Mouse (Mus musculus) heart, postnatal 10 days (tissue): ENCODE data around the gene Zpr1. TPM values are rescaled to one million over a fixed set of nuclear protein-coding genes. Genes with fewer than 3 reads are reported as not detected.
A peak's percentile ranks its signal among the peaks of the same experiment; 100 is the strongest.

Experiments
- DNase-seq, 2 experiments: peaks; one replicate each; pipeline ENCODE4 v3.0.0; 2021
- intact Hi-C: fragments of 180-260 bp; cut with DNase I; formaldehyde crosslinking; loops from one replicate; pipeline ENCODE4 v1.15.1; 2025
- total RNA-seq, 2 experiments: library from RNA; stranded (reverse); gene quantifications; 2 replicates each; pipeline ENCODE4 v1.2.3; 2021

Gene Zpr1
- total RNA-seq = 10 to 100 TPM; 22.1 to 22.8 TPM

GRCm38 (mm10) chr9:46272677-46273454 is at the start of gene Zpr1:
Zpr1 (plus strand) TSS chr9:46273064.
- intact Hi-C loops = no loop called here
- peak; percentile 92 to 94 for DNase-seq

- intact Hi-C loops = no loop called here
Observed at GRCm38 (mm10) chr9:46223090-46223489, 49.8 kb upstream of the Zpr1 start.

GRCm38 (mm10) chr9:46224101-46224500 is 48.8 kb upstream of the Zpr1 start:
- intact Hi-C loops = no loop called here
- DNase-seq = no peak

More at GRCm38 (mm10) chr9:46223090-46223489, 49.8 kb upstream of the Zpr1 start:
- DNase-seq = no peak

- DNase-seq = no peak
- intact Hi-C loops = no loop called here
Observed at GRCm38 (mm10) chr9:46224945-46225660, 47.8 kb upstream of the Zpr1 start.

- intact Hi-C loops = no loop called here
- no peak for DNase-seq
Observed at GRCm38 (mm10) chr9:46227064-46227614, 45.7 kb upstream of the Zpr1 start.

GRCm38 (mm10) chr9:46228491-46228890 is 44.4 kb upstream of the Zpr1 start, which contains the start of gene Apoa1:
Apoa1 (plus strand) TSS chr9:46228580.
- intact Hi-C loops = no loop called here
- DNase-seq = no peak

GRCm38 (mm10) chr9:46229573-46230449 is 43.1 kb upstream of the Zpr1 start:
- DNase-seq = peak; percentile 85 to 91
- intact Hi-C loops = loop anchor here (2.0 kb wide), 1 partner anchor 17 kb away; no protein-coding TSS in a partner anchor

GRCm38 (mm10) chr9:46230450-46230975 is 42.4 kb upstream of the Zpr1 start:
- DNase-seq = no peak
- intact Hi-C loops = loop anchor here (2.0 kb wide), 1 partner anchor 16 kb away; no protein-coding TSS in a partner anchor

GRCm38 (mm10) chr9:46235196-46235595 is 37.7 kb upstream of the Zpr1 start:
- intact Hi-C loops = no loop called here
- DNase-seq = no peak

- intact Hi-C loops = no loop called here
- DNase-seq = no peak
Observed at GRCm38 (mm10) chr9:46235596-46235648, 37.4 kb upstream of the Zpr1 start, which contains the start of gene Apoc3. Apoc3 (minus strand) TSS chr9:46235636.

- intact Hi-C loops = no loop called here
Observed at GRCm38 (mm10) chr9:46235649-46236048, 37.2 kb upstream of the Zpr1 start.

GRCm38 (mm10) chr9:46238850-46239249 is 34.0 kb upstream of the Zpr1 start:
- no peak for DNase-seq
- intact Hi-C loops = no loop called here

More at GRCm38 (mm10) chr9:46235649-46236048, 37.2 kb upstream of the Zpr1 start:
- DNase-seq = no peak

- intact Hi-C loops = no loop called here
- no peak for DNase-seq
Observed at GRCm38 (mm10) chr9:46240526-46241153, 32.2 kb upstream of the Zpr1 start, which contains the start of gene Apoa4. Apoa4 (plus strand) TSS chr9:46240696.

GRCm38 (mm10) chr9:46241818-46242217 is 31.0 kb upstream of the Zpr1 start:
- intact Hi-C loops = no loop called here
- DNase-seq = no peak

- DNase-seq = no peak
- intact Hi-C loops = no loop called here
Observed at GRCm38 (mm10) chr9:46243122-46243521, 29.7 kb upstream of the Zpr1 start.

GRCm38 (mm10) chr9:46243584-46243983 is 29.3 kb upstream of the Zpr1 start:
- no peak for DNase-seq
- intact Hi-C loops = no loop called here

- intact Hi-C loops = loop anchor here (1.0 to 5.0 kb wide), 4 partner anchors 16 to 243 kb away; no protein-coding TSS in a partner anchor
- peak; percentile 68 to 82 for DNase-seq
Observed at GRCm38 (mm10) chr9:46246752-46247324, 26.0 kb upstream of the Zpr1 start.

- DNase-seq = no peak
- intact Hi-C loops = no loop called here
Observed at GRCm38 (mm10) chr9:46256177-46256576, 16.7 kb upstream of the Zpr1 start.

- DNase-seq = no peak
- intact Hi-C loops = no loop called here
Observed at GRCm38 (mm10) chr9:46256658-46257385, 16.0 kb upstream of the Zpr1 start.
